Mouse (Mus musculus): Measurements from ENCODE around the gene Fkbp15. TPM values are rescaled to one million over a fixed set of nuclear protein-coding genes. Genes with fewer than 3 reads are reported as not detected.

The Fkbp15 gene
- polyA plus RNA-seq, 1 experiment from 2014 or later, result 29.0 TPM

DNA sequence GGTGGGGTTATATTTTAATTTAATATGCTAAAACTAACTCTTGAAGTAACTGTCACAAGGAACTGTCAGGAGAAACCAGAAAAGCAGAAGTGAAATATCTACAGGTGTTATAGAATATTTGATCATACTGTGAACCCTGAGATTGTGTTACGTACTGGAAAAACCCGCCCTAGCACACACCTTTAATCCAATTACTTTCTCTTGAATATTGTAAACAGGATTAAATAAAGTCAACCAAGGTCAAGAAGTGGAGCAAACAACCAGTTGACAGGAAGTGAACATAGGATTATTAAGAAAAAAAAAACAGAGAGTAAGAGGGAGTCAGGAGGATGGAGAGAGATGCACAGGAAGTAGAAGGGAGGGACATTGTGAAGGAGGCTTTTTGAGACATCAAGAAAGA lies 47.5 kb downstream of the Fkbp15 start:
- peaks cover 58% of the 10 kb centered on the region for H3K36me3 ChIP-seq
- H3K4me3 ChIP-seq, result no peak overlapping the region
- H3K27me3 ChIP-seq, result no peaks in the 10 kb centered on the region
- H3K4me1 ChIP-seq, result no peaks in the 10 kb centered on the region
- no peak overlapping the region for H3K4me2 ChIP-seq
- no peak for ATAC-seq (ENCODE audit: insufficient number of reproducible peaks, low FRiP score, low TSS enrichment, low read depth)
- 88% methylated on average over 2 of the region's 2 CpGs for WGBS
- no peak overlapping the region for H3K9ac ChIP-seq
- H3K27ac ChIP-seq, result no peak overlapping the region
- H3K9me3 ChIP-seq, result no peaks in the 10 kb centered on the region

GRCm38 (mm10) chr4:62308406-62308805 lies 51.9 kb downstream of the Fkbp15 start:
- no peak overlapping the region for H3K9ac ChIP-seq
- H3K27ac ChIP-seq, result no peak overlapping the region
- no peak for ATAC-seq (ENCODE audit: insufficient number of reproducible peaks, low FRiP score, low TSS enrichment, low read depth)
- no peaks in the 10 kb centered on the region for H3K4me1 ChIP-seq
- no peak overlapping the region for H3K4me3 ChIP-seq
- H3K9me3 ChIP-seq, result no peaks in the 10 kb centered on the region
- H3K27me3 ChIP-seq, result no peaks in the 10 kb centered on the region
- no peak overlapping the region for H3K4me2 ChIP-seq
- H3K36me3 ChIP-seq, result peaks cover 68% of the 10 kb centered on the region

GRCm38 (mm10) chr4:62306840-62307239 lies 53.5 kb downstream of the Fkbp15 start:
- Histone ChIP-seq H3K27me3 (no peaks in the 10 kb centered on the region), H3K9me3 (no peaks in the 10 kb centered on the region), H3K27ac (no peak overlapping the region), H3K9ac (no peak overlapping the region), H3K4me2 (no peak overlapping the region), H3K36me3 (peaks cover 70% of the 10 kb centered on the region), H3K4me3 (no peak overlapping the region), H3K4me1 (no peaks in the 10 kb centered on the region)
- ATAC-seq (ENCODE audit: insufficient number of reproducible peaks, low FRiP score, low TSS enrichment, low read depth), result no peak
- WGBS, result 92% methylated on average over 4 of the region's 4 CpGs

DNA sequence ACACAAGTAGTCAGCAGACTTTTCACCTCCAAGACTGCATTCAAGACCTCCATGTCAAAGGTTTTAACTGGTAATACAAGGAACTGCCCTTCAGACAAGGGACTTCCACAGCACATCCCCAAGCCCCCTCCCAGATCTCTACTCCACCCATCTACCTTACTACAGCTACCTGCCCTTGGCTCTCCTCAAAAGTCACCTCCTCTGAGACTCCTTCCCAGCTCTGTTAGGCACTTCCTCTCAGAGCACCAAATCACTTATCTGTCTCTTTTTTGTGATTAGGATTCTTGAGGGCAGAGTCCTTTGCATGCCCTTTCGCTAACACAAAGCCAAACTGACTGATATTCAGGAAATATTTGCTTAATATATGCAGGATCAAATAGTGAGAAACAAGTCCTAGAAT lies 54.0 kb downstream of the Fkbp15 start:
- ATAC-seq (ENCODE audit: insufficient number of reproducible peaks, low FRiP score, low TSS enrichment, low read depth), result no peak
- Histone ChIP-seq H3K9ac (no peak overlapping the region), H3K4me2 (no peak overlapping the region), H3K9me3 (no peaks in the 10 kb centered on the region), H3K4me3 (no peak overlapping the region), H3K4me1 (no peaks in the 10 kb centered on the region), H3K27me3 (no peaks in the 10 kb centered on the region), H3K27ac (no peak overlapping the region), H3K36me3 (peaks cover 71% of the 10 kb centered on the region)
- 98% methylated on average over 1 of the region's 1 CpGs for WGBS

DNA sequence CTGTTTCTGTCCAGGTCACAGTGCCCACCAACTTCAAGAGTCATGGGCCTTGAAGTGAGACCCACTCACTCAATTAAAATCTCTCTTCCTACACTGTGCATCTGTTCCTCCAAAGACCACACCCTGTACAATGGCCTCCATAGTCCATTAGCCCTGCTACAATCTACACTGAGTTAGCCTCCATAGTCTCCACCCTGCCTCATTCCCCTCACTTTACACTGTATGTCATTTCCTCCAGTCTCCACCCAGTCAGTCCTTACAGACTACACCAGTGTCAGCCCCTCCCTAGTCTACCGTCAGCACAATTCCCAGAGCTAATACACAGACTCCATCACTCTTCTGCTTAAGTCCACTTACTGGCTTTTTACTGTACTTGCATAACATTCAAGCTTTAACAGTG lies 57.1 kb downstream of the Fkbp15 start:
- no peaks in the 10 kb centered on the region for H3K9me3 ChIP-seq
- 88% methylated on average over 1 of the region's 1 CpGs for WGBS
- H3K36me3 ChIP-seq, result peaks cover 92% of the 10 kb centered on the region
- no peak overlapping the region for H3K4me3 ChIP-seq
- no peak overlapping the region for H3K4me2 ChIP-seq
- no peaks in the 10 kb centered on the region for H3K4me1 ChIP-seq
- no peak overlapping the region for H3K9ac ChIP-seq
- H3K27me3 ChIP-seq, result no peaks in the 10 kb centered on the region
- ATAC-seq (ENCODE audit: insufficient number of reproducible peaks, low FRiP score, low TSS enrichment, low read depth), result no peak
- H3K27ac ChIP-seq, result no peak overlapping the region

GRCm38 (mm10) chr4:62302795-62303194 lies 57.6 kb downstream of the Fkbp15 start:
- H3K4me3 ChIP-seq, result no peak overlapping the region
- no peaks in the 10 kb centered on the region for H3K9me3 ChIP-seq
- peaks cover 92% of the 10 kb centered on the region for H3K36me3 ChIP-seq
- H3K9ac ChIP-seq, result no peak overlapping the region
- H3K4me2 ChIP-seq, result no peak overlapping the region
- no peak overlapping the region for H3K27ac ChIP-seq
- no peaks in the 10 kb centered on the region for H3K27me3 ChIP-seq
- 66% methylated on average over 2 of the region's 2 CpGs for WGBS
- H3K4me1 ChIP-seq, result no peaks in the 10 kb centered on the region
- no peak for ATAC-seq (ENCODE audit: insufficient number of reproducible peaks, low FRiP score, low TSS enrichment, low read depth)

- no peaks in the 10 kb centered on the region for H3K27me3 ChIP-seq
- no peak overlapping the region for H3K27ac ChIP-seq
- H3K9me3 ChIP-seq, result no peaks in the 10 kb centered on the region
- no peak overlapping the region for H3K4me3 ChIP-seq
- 84% methylated on average over 2 of the region's 2 CpGs for WGBS
- H3K36me3 ChIP-seq, result peaks cover 92% of the 10 kb centered on the region
- ATAC-seq (ENCODE audit: insufficient number of reproducible peaks, low FRiP score, low TSS enrichment, low read depth), result no peak
- H3K4me2 ChIP-seq, result no peak overlapping the region
- no peaks in the 10 kb centered on the region for H3K4me1 ChIP-seq
- no peak overlapping the region for H3K9ac ChIP-seq
Measured at GRCm38 (mm10) chr4:62300001-62300400, 60.3 kb downstream of the Fkbp15 start.

GRCm38 (mm10) chr4:62297280-62298130 lies 62.8 kb downstream of the Fkbp15 start:
- no peaks in the 10 kb centered on the region for H3K27me3 ChIP-seq
- no peak overlapping the region for H3K4me2 ChIP-seq
- H3K36me3 ChIP-seq, result peaks cover 75% of the 10 kb centered on the region
- H3K9me3 ChIP-seq, result no peaks in the 10 kb centered on the region
- no peak overlapping the region for H3K9ac ChIP-seq
- no peak overlapping the region for H3K27ac ChIP-seq
- no peak overlapping the region for H3K4me3 ChIP-seq
- no peak for ATAC-seq (ENCODE audit: insufficient number of reproducible peaks, low FRiP score, low TSS enrichment, low read depth)
- 0 out of 2 replicates have a peak, but pooled peaks cover 2% of the 10 kb centered on the region for H3K4me1 ChIP-seq
- 72% methylated on average over 3 of the region's 3 CpGs for WGBS

DNA sequence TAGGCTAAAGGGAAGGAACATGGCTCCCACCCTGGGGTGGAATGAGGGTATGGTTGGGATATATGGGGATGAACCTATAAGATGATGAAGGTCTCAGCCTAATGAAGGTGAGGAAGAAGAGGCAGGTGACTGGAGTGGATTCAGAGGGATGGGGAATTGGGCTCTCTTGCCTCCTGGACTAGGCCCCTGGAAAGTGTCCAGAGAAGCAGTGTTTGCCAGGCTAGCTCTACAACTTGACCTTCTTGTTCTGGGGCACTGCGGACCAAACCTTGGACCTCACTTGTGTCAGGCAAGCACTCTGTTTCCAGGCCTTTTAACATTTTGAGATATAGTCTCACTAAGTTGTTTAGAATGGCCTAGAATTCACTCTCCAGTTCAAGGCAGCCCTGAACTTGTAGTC lies 65.6 kb downstream of the Fkbp15 start:
- Histone ChIP-seq H3K36me3 (peaks cover 52% of the 10 kb centered on the region), H3K4me2 (no peak overlapping the region), H3K27ac (no peak overlapping the region), H3K9ac (no peak overlapping the region), H3K4me3 (no peak overlapping the region), H3K9me3 (no peaks in the 10 kb centered on the region), H3K27me3 (no peaks in the 10 kb centered on the region), H3K4me1 (0 out of 2 replicates have a peak, but pooled peaks cover 2% of the 10 kb centered on the region)
- ATAC-seq (ENCODE audit: insufficient number of reproducible peaks, low FRiP score, low TSS enrichment, low read depth), result no peak
- 91% methylated on average over 1 of the region's 1 CpGs for WGBS

DNA sequence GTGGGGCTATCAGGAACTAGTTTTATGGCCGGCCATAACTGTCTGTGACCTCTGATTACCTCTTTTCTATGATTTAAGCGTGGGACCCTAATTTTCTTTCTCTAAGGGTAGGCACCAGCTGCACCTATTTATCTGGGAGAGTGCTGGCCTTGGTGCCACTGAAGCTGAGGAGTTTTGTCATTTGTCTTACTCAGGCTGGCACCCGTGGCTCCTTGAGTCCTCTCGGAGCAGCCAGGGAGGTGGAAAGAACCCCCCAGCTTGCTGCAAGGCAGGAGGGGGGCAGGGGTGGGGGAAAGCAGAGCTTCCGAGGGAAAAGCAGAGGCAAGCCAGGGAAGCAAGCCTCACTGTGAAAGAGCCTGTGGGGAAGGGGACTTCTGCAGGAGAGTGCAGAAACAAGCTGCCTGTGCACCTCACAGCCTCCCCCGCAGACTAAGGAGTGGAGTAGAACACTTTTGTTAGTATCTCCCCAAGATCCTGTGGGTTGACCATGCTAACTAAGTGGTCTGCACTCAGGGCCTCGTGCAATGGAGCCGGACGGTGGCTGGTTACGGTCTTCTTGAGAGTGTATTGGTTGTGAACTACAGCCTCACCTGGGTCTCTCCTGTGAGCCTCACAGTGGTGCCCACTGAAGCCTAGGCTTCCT lies 67.0 kb downstream of the Fkbp15 start:
- peaks cover 40% of the 10 kb centered on the region for H3K36me3 ChIP-seq
- 0 out of 2 replicates have a peak, but pooled peaks cover 2% of the 10 kb centered on the region for H3K4me1 ChIP-seq
- ATAC-seq (ENCODE audit: insufficient number of reproducible peaks, low FRiP score, low TSS enrichment, low read depth), result no peak
- no peak overlapping the region for H3K9ac ChIP-seq
- 44% methylated on average over 10 of the region's 10 CpGs for WGBS
- no peak overlapping the region for H3K27ac ChIP-seq
- H3K27me3 ChIP-seq, result no peaks in the 10 kb centered on the region
- H3K4me2 ChIP-seq, result no peak overlapping the region
- no peak overlapping the region for H3K4me3 ChIP-seq
- no peaks in the 10 kb centered on the region for H3K9me3 ChIP-seq

DNA sequence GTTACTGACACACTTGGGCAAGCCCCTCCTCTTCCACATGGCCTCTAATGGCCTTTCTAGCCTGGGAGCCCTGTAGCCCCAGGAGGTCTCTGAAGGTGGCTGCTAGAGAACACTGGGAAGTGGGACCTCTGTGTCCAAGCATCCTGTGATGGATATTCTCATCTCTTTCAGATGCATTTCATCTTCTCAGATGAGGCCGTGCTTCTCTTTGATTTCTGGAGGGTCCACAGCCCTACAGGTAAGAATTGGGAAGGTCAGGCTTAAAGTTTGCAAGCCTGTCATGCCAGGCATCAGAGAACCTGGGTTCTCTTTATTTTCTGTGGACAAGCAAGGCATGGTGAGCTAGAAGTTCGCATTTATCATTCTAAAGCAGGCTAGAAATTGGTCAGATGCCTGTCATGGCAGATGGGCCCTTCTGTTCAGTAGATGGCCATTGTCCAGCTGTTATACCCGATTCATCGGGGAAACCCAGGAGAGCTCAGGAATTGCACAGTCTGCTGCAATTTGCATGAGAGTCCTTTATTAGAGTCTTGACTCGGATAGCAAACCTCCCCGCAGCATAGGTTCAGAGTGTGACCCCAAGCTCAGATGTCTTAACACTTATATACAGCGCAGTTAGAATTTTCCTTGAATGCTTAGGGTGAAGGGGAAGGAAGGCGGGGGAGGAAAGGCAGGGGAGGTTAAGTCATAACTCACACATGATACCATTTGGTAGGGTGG lies 67.7 kb downstream of the Fkbp15 start:
- Histone ChIP-seq H3K36me3 (peaks cover 33% of the 10 kb centered on the region), H3K4me2 (no peak overlapping the region), H3K4me1 (peaks cover 7% of the 10 kb centered on the region), H3K4me3 (no peak overlapping the region), H3K9me3 (no peaks in the 10 kb centered on the region), H3K27me3 (no peaks in the 10 kb centered on the region), H3K27ac (no peak overlapping the region), H3K9ac (no peak overlapping the region)
- 54% methylated on average over 8 of the region's 8 CpGs for WGBS
- no peak for ATAC-seq (ENCODE audit: insufficient number of reproducible peaks, low FRiP score, low TSS enrichment, low read depth)

All from limb, embryonic 15.5 days (tissue).